ENCODE assay signal across 15 mouse cellular contexts in the genomic region with DNA sequence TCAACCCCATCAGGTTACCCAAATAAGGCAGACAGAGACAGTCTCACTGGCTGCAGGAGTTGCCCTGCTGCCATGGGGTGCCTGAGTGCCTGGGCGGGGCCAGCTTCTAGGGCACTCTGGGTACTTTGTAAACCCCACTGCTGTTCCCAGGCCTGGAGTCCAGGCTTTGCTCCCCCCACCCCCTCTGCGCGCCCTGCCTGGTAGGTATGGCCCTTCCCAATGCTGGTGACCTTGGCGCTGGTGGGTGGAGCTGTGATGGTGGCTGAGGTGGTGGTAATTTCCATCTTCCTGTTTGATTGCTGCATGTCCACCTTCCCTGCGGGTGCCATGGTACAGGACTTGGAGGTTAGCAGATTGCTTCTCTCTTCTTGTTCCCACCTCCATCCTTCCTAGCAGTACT. TPM values are rescaled to one million over a fixed set of nuclear protein-coding genes. Genes with fewer than 3 reads are reported as not detected.
"Had no signal": no experiment of that assay in that cellular context is flagged by ENCODE, and none has a peak within 500 bp of the region (broad histone marks: within the 10 kb centered on the region; RNA-seq: fewer than 3 reads in every experiment).

No protein-coding gene starts in this region.

- H3K9ac ChIP-seq: limb, embryonic 15.5 days; liver, embryonic 12.5 days; lung, embryonic 14.5 days; midbrain, embryonic 12.5 days had no signal

- H3K4me2 ChIP-seq: limb, embryonic 15.5 days; liver, embryonic 12.5 days; lung, embryonic 14.5 days; midbrain, embryonic 12.5 days had no signal

- ATAC-seq: inflammation-experienced regulatory T-cells, adult 6 months; intestine, postnatal 0 days; liver, embryonic 12.5 days had no signal

- H3K27me3 ChIP-seq: limb, embryonic 15.5 days; liver, embryonic 12.5 days; megakaryocyte, embryonic 14.5 days; midbrain, embryonic 12.5 days had no signal

- H3K9me3 ChIP-seq: limb, embryonic 15.5 days; liver, embryonic 12.5 days; megakaryocyte, embryonic 14.5 days; midbrain, embryonic 12.5 days had no signal

- H3K4me1 ChIP-seq: liver, embryonic 12.5 days; midbrain, embryonic 12.5 days had no signal

- DNase-seq: kidney, adult 8-10 months; kidney, postnatal 25 days; lung, embryonic 14.5 days; lung, postnatal 10 days; right cerebral cortex, postnatal 4 days; spleen, adult 18-20 months; thymus, adult 2 months; thymus, postnatal 25 days had no signal

- H3K4me3 ChIP-seq: limb, embryonic 15.5 days; liver, embryonic 12.5 days; megakaryocyte, embryonic 14.5 days; midbrain, embryonic 12.5 days had no signal

- H3K27ac ChIP-seq: liver, embryonic 12.5 days; macrophage; midbrain, embryonic 12.5 days had no signal

RNA-seq across cellular contexts. Expression of a gene that starts 17.3 kb away (rescaled TPM):
- polyA plus RNA-seq: inflammation-experienced regulatory T-cells, adult 6 months; macrophage had no signal
